Mouse (Mus musculus): ENCODE measurements around the gene Sec24c. TPM values are rescaled to one million over a fixed set of nuclear protein-coding genes. Genes with fewer than 3 reads are reported as not detected.
"Not testable (repeated sequence)": the region's sequence is repeated elsewhere in the genome, so short reads cannot be mapped to it uniquely, and the experiment has no call there.

Gene Sec24c
- 37.6 and 40.1 TPM in 2 replicates for polyA plus RNA-seq (2015; fragmentation: Nextera tagmentation; extraction: Ambion mirVana)

- DNase-seq (ENCODE audit: low spot score) (peak; percentile 98), ATAC-seq (peak; percentile 97)
- Histone ChIP-seq H3K36me3 (ENCODE audit: insufficient read depth, low read length) (peaks cover 18% of the 10 kb centered on the region; the same call in 1 of the 2 replicates), H3K9ac (replicated peaks; ENCODE audit: low read depth) (peak within 1 kb of the TSS; percentile 85), H3K27me3 (replicated peaks; ENCODE audit: insufficient read depth, low read length) (no peaks in the 10 kb centered on the region), H3K9me3 (ENCODE audit: low read length) (no peaks in the 10 kb centered on the region), H3K4me3 (ENCODE audit: low read depth, low read length) (peak within 1 kb of the TSS; percentile 71), H3K4me2 (replicated peaks; ENCODE audit: low read depth, low read length) (peak within 1 kb of the TSS; percentile 76), H3K27ac (ENCODE audit: low read length) (peak within 1 kb of the TSS; percentile 97), H3K4me1 (ENCODE audit: insufficient read depth, low read depth, low read length) (peaks cover 8% of the 10 kb centered on the region; the same call in 1 of the 2 replicates)
- WGBS, result under 1% methylated on average over 43 of the region's 43 CpGs
- TF ChIP-seq EP300 (IDR thresholded peaks at IDR 0.05) (no peak; the same call in none of the 2 replicates), CTCF (IDR thresholded peaks at IDR 0.05) (no peak)
Observed at GRCm38 (mm10) chr14:20674064-20674833, at the start of gene Sec24c. TSS of gene Sec24c (plus strand) at chr14:20674308.

GRCm38 (mm10) chr14:20626447-20626846 is 47.7 kb upstream of the Sec24c start:
- no peaks in the 10 kb centered on the region for H3K27me3 ChIP-seq (replicated peaks; ENCODE audit: insufficient read depth, low read length)
- WGBS, result 65% methylated on average over 2 of the region's 2 CpGs
- H3K9me3 ChIP-seq (ENCODE audit: low read length), result no peaks in the 10 kb centered on the region
- no peak overlapping the region for H3K4me3 ChIP-seq (ENCODE audit: low read depth, low read length)
- no peak for DNase-seq (ENCODE audit: low spot score)
- no peak overlapping the region for H3K9ac ChIP-seq (replicated peaks; ENCODE audit: low read depth)
- no peak overlapping the region for H3K27ac ChIP-seq (ENCODE audit: low read length)
- no peak for TF ChIP-seq CTCF (IDR thresholded peaks at IDR 0.05)
- no peak for TF ChIP-seq EP300 (IDR thresholded peaks at IDR 0.05)
- H3K4me2 ChIP-seq (replicated peaks; ENCODE audit: low read depth, low read length), result no peak overlapping the region
- H3K4me1 ChIP-seq (ENCODE audit: insufficient read depth, low read depth, low read length), result no peaks in the 10 kb centered on the region
- ATAC-seq, result no peak
- H3K36me3 ChIP-seq (ENCODE audit: insufficient read depth, low read length), result no peaks in the 10 kb centered on the region

GRCm38 (mm10) chr14:20626971-20627370 is 47.1 kb upstream of the Sec24c start:
- ATAC-seq, result no peak
- H3K36me3 ChIP-seq (ENCODE audit: insufficient read depth, low read length), result no peaks in the 10 kb centered on the region
- H3K4me1 ChIP-seq (ENCODE audit: insufficient read depth, low read depth, low read length), result no peaks in the 10 kb centered on the region
- no peak for TF ChIP-seq EP300 (IDR thresholded peaks at IDR 0.05)
- no peak for TF ChIP-seq CTCF (IDR thresholded peaks at IDR 0.05)
- H3K9me3 ChIP-seq (ENCODE audit: low read length), result no peaks in the 10 kb centered on the region
- H3K4me3 ChIP-seq (ENCODE audit: low read depth, low read length), result no peak overlapping the region
- 82% methylated on average over 3 of the region's 3 CpGs for WGBS
- H3K4me2 ChIP-seq (replicated peaks; ENCODE audit: low read depth, low read length), result no peak overlapping the region
- H3K27me3 ChIP-seq (replicated peaks; ENCODE audit: insufficient read depth, low read length), result no peaks in the 10 kb centered on the region
- H3K9ac ChIP-seq (replicated peaks; ENCODE audit: low read depth), result no peak overlapping the region
- no peak overlapping the region for H3K27ac ChIP-seq (ENCODE audit: low read length)
- no peak for DNase-seq (ENCODE audit: low spot score)

GRCm38 (mm10) chr14:20631253-20631652 is 42.9 kb upstream of the Sec24c start:
- peak overlapping the region; percentile 55; the same call in 1 of the 2 replicates for H3K27ac ChIP-seq (ENCODE audit: low read length)
- no peak overlapping the region for H3K4me3 ChIP-seq (ENCODE audit: low read depth, low read length)
- ATAC-seq, result peak; percentile 96
- H3K27me3 ChIP-seq (replicated peaks; ENCODE audit: insufficient read depth, low read length), result no peaks in the 10 kb centered on the region
- no peaks in the 10 kb centered on the region for H3K9me3 ChIP-seq (ENCODE audit: low read length)
- TF ChIP-seq EP300 (IDR thresholded peaks at IDR 0.05) (peak; percentile 76), CTCF (IDR thresholded peaks at IDR 0.05) (no peak)
- WGBS, result 27% methylated on average over 4 of the region's 4 CpGs
- no peak overlapping the region for H3K4me2 ChIP-seq (replicated peaks; ENCODE audit: low read depth, low read length)
- DNase-seq (ENCODE audit: low spot score), result peak; percentile 92
- H3K9ac ChIP-seq (replicated peaks; ENCODE audit: low read depth), result no peak overlapping the region
- H3K4me1 ChIP-seq (ENCODE audit: insufficient read depth, low read depth, low read length), result no peaks in the 10 kb centered on the region
- H3K36me3 ChIP-seq (ENCODE audit: insufficient read depth, low read length), result no peaks in the 10 kb centered on the region

- no peak for TF ChIP-seq CTCF (IDR thresholded peaks at IDR 0.05)
- TF ChIP-seq EP300 (IDR thresholded peaks at IDR 0.05), result no peak
- DNase-seq (ENCODE audit: low spot score) (peak; percentile 46), ATAC-seq (peak; percentile 54)
- no peaks in the 10 kb centered on the region for H3K27me3 ChIP-seq (replicated peaks; ENCODE audit: insufficient read depth, low read length)
- WGBS, result 62% methylated on average over 2 of the region's 2 CpGs
- H3K4me3 ChIP-seq (ENCODE audit: low read depth, low read length), result no peak overlapping the region
- no peak overlapping the region for H3K9ac ChIP-seq (replicated peaks; ENCODE audit: low read depth)
- no peak overlapping the region for H3K4me2 ChIP-seq (replicated peaks; ENCODE audit: low read depth, low read length)
- no peaks in the 10 kb centered on the region for H3K9me3 ChIP-seq (ENCODE audit: low read length)
- H3K4me1 ChIP-seq (ENCODE audit: insufficient read depth, low read depth, low read length), result peaks cover 2% of the 10 kb centered on the region; the same call in 1 of the 2 replicates
- H3K27ac ChIP-seq (ENCODE audit: low read length), result no peak overlapping the region
- no peaks in the 10 kb centered on the region for H3K36me3 ChIP-seq (ENCODE audit: insufficient read depth, low read length)
Observed at GRCm38 (mm10) chr14:20635546-20635945, 38.6 kb upstream of the Sec24c start.

- WGBS, result 92% methylated on average over 3 of the region's 3 CpGs
- H3K36me3 ChIP-seq (ENCODE audit: insufficient read depth, low read length); ATAC-seq; DNase-seq (ENCODE audit: low spot score); H3K4me2 ChIP-seq (replicated peaks; ENCODE audit: low read depth, low read length); H3K9ac ChIP-seq (replicated peaks; ENCODE audit: low read depth); H3K9me3 ChIP-seq (ENCODE audit: low read length); H3K4me1 ChIP-seq (ENCODE audit: insufficient read depth, low read depth, low read length); H3K27ac ChIP-seq (ENCODE audit: low read length); H3K4me3 ChIP-seq (ENCODE audit: low read depth, low read length); H3K27me3 ChIP-seq (replicated peaks; ENCODE audit: insufficient read depth, low read length): not testable (repeated sequence)
Observed at GRCm38 (mm10) chr14:20636968-20637367, 37.1 kb upstream of the Sec24c start.

Measured in lung, postnatal 0 days (tissue).